Mouse (Mus musculus) left cerebral cortex, postnatal 36 days (tissue): ENCODE data around the gene Nfia. TPM values are rescaled to one million over a fixed set of nuclear protein-coding genes. Genes with fewer than 3 reads are reported as not detected.

Experiments
- DNase-seq, 2 experiments: peaks; one replicate each; pipeline ENCODE4 v3.0.0; 2021 to 2022; ENCODE audit warnings: low spot score in 2 of 2, mixed read lengths in 1 of 2
- intact Hi-C: fragments of 180-260 bp; cut with DNase I; formaldehyde crosslinking; loops from one replicate; pipeline ENCODE4 v1.15.1; 2025
- total RNA-seq, 2 experiments: library from RNA; stranded (reverse); gene quantifications; 2 replicates each; pipeline ENCODE4 v1.2.3; 2021

The Nfia gene
- total RNA-seq, 2 experiments from 2014 or later: 62.9 to 75.3 TPM

DNA sequence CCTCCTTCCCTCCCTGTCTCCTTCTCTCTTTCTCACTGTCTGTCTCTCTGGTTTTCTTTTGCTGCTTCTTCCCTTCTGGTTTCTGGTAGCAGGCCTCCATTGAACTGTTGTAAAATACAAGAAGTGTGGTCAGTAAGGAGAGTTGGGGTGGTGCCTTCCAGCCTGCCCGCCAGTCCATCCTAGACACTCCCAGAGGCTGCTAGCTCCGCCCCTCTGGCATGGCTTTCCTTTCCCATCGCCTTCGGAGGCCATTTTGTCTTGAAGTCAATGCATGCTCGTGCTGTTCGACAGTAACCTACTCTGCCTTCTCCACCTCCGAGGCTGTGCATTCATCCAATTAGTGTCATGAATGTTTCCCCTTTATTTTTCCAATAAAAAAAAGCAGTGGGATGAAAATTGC lies 343.5 kb downstream of the Nfia start:
- intact Hi-C loops: loop anchor here (10.0 kb wide), 1 partner anchor 129 kb away; no protein-coding TSS in a partner anchor
- no peak for DNase-seq

DNA sequence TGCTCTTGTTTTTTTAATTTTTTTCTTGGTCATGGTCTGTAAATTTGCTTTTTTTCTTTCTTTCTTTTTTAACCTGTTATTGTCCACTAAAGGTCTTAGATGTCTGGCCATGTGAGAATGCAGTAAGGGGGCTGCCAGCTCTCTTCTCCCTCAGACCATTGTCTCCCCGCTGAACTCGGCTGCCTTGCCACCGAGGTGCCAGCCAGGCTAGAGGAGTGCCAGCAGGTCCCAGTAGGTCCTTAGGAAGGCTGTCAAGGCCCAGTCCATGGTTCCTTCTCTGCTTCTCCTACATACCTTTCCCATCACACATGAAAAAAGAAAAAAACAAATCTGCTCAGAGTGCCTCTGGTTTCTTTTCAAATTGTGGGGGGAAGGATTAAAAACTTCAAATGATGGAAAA lies 345.6 kb downstream of the Nfia start:
- intact Hi-C loops: loop anchor here (10.0 kb wide), 1 partner anchor 127 kb away; no protein-coding TSS in a partner anchor
- DNase-seq: no peak

DNA sequence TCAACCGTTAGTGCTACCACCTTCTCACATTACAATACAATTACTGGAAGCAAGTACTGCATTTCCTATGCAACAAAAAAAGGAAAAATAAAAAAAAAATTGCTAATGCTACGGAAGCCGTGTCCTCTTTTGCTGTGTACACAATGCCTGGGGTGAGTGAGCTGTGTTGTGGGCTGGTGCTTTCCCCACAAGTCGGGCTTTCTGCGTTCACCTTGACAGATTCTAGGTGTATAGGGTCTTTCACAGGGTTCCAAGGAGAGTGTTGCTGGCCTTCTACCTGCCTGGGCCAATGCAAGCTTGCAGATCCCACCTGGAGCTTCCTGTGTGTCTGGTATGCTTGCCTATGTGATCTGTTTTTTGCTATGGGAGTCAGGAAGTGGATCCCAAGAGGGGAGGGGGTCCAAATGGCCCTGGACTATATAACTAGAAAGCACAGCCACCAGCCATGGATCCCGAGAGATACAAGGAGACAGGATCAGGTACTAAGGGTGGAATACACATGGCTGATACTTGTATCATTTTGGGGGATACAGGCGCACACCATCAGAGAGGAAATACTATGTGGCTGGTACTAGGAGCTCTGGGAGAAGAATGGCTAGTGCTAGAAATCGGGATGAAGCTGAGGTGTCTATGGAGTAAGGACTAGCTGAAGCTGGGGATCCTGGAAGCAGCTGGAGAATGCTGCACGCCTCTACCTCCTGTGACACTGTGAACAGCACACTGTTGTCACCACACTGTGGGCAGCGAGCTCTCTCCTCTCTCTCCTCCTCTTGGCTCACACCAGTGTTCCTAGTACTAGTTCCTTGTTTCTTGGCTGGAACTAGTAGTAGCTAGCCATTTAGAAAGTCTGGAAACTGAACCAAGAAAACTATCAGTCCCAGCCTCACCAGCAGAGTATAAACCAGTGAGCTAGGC lies 346.5 kb downstream of the Nfia start:
- no peak for DNase-seq
- intact Hi-C loops: loop anchor here (10.0 kb wide), 1 partner anchor 126 kb away; no protein-coding TSS in a partner anchor

DNA sequence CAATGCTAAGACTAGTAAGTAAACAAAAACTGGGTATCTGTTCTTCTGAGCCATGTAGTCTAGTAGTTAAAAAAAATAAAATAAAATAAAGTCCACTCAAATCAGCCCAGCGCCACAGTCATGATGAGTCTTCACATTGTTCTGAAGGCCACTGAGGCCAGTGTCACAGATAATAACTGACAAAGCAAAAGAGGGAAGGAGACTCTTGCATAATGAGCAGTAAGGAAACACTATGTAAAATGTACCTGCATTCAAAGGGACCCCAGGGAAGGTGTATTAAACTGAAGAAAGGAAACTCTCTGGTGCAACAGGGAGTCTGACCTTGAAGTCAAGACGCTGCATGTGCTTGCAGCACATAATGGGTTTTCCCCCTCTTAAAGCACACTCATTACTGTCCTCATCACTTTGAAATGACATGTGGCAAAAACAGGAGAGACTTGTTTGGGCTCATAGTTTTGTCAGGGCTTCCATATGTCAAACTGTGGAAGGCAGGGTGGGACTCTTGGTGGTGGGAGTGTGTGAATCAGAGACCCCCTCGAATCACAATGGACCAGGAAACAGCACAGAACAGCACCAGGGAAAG lies 347.5 kb downstream of the Nfia start:
- no peak for DNase-seq
- intact Hi-C loops: loop anchor here (10.0 kb wide), 1 partner anchor 125 kb away; no protein-coding TSS in a partner anchor

DNA sequence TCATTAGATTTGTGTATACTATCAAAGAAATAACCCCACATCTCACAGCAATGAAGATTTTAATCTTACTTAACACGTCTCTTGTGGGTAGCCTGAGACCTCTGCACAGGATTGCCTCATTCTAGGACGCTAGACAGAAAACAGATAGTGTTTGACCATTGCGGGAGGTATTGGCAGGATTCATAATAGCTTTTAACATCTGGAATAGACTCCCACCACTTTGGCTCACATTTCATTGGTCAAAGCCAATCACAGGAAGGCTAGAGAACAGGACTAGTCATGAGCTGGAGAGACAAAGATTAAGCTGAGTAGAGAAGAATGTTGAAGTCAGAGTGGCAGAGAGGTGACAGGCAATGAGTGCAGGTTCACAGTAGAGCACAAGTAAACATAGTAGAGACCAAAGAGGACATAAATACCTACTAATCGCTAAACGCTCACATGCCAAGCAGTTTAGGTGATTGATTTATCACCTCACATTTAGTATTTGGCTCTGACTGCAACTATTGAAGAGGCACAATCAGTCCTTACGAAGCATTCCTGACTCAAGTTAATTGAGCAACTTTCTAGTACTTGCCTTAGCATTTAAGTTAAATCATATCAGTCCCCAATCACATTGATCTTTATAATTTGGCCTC lies 348.3 kb downstream of the Nfia start:
- no peak for DNase-seq
- intact Hi-C loops: no loop called here

DNA sequence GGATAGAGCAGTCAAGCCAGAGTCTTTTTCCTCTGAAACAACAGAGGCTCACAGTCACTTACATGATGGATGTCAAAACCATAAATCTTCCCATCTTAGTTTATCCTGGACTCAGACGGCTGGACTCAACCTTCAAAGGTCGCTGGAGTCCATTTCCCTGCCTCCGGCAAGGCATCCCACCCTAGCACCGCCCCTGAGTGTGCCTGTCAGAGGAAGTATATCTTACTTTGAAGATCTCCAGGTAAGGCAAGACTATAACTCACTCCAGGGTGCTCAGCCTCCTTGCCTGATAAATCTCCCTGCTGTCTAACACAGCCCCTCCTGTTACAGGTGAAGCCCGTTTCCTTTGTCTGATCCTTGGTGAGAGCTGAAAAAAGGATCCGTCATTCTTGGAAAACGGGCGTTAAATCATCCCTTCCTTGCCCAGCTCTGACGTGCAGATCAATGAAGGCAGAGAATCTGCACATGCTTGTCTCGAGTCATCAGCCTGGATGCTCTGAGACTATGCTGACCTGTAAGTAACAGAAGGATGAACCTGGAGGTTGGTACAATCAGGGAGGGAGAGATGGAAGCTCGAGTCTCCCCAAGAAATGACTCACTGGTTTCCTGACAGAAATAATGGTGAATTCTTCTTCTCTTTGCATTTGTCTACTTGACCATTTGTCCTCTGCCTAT lies 353.6 kb downstream of the Nfia start:
- intact Hi-C loops: no loop called here
- DNase-seq: no peak

DNA sequence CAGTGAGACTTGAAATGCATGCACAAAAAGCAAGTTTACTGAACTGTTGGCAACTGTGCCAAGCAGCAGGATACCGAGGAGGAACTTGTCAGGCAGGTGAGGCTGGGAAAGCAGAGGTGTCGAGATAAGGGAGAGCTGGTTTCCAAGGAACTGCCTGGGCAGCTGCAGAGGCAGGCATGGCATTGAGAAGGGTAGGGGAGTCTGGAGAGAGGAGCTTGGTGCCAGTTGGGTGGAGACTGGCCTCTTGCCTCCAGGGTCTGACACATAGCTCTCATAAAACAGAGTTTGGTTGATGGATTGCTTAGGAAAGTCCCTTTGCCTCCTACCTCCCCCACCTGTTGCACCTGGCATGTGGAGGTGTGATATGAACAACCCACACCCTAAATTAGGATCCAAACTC lies 358.3 kb downstream of the Nfia start:
- intact Hi-C loops: no loop called here
- DNase-seq: no peak

DNA sequence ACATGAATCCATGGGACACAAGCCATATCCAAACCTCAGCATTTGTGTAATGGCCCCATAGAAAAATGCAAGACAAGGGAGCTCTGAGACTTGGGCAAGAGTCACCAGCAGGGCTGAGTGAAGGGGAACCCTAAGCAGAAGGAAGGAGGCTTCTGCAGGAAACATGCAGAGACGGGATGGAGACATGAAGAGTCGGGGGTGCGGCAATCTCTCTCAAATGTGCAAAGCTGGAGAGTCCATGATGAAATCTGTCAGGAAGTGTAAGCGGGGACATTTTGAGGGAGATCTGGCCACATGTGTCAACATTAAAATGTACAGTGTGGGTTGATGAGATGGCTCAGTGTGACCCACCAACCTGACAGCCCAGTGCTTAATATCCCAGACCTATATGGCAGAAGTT lies 361.5 kb downstream of the Nfia start:
- intact Hi-C loops: no loop called here
- no peak for DNase-seq

DNA sequence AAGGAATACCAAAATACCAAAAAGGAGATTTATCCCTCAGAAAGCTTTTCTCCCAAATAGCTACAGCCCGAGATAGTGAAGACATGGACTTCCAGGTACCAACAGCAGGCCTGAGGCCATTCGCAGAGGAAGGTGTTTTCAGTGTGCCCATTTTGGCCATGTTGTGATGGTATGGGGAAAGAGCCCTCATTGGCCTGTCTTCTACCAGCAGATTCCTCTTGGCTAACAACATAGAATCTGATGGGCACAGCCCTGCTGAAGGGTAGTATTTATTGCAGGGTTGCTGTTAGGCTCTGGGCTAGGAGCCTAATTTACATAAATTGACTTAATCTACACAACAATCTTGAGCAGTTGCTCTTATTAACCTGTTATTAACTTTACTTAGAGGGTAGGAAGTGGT lies 363.5 kb downstream of the Nfia start:
- DNase-seq: no peak
- intact Hi-C loops: no loop called here

DNA sequence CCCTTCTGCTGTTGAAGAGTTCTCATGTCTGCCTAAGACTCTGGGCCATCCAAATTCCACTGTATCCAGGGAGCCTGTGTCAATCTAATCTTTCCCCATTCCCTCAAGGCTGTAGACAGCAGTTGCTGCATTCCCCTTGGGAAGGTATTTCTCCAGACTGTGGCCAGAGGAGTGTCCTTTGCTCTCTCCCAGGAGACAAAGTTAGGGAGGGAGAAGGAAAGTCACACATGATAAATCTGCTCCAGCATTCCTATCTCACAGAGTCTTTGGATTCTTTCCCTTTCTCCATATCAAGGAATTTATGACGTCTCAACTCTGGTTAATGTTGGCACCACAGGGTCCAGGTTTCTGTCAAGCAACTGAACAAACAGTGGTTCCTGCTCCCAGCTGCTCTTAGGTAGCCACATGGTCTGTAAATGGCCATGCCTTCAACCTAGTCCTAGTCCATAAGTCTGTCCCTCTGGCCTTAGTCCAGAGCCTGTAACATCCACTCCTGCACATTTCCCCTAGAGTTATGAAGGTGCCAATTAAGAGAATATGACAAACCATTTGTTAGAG lies 370.4 kb downstream of the Nfia start:
- no peak for DNase-seq
- intact Hi-C loops: no loop called here

DNA sequence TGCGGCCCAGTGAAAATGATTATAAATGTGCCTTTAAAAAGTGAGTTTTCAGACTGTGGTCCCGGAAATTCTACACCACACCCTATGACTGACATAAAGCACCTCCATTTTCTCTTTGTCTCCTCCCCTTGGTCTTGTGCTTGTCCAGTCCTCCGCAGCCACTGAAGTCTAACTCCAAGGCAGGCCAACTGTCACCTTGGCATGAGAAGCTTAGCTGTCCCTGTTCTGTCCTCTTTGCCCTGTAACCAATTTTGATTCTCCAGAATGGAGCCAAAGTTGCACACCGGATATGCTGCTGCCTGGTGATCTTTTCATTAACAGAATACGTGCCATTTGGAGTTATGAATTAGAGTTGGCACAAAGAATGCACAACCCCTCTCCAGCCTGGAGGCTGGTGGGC lies 378.0 kb downstream of the Nfia start:
- DNase-seq: no peak
- intact Hi-C loops: no loop called here

DNA sequence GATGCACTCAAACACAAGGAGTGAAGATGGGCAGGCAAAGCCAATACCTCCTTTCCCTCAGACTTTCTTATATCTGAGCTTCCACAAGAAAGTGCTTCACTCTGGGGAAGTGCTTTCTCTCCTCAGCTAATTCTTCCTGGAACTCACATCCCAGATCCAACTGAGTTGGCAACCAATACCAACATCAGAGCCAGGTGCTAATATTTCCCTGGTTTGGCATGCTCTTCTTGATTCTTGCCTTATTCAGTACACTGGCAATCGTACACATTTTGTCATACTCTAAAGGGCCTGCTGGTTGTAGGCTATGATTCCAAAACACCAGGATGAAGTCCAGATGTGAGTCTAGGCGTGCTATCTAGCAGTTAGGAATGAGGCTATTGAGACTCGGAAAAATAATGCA lies 385.4 kb downstream of the Nfia start:
- intact Hi-C loops: no loop called here
- DNase-seq: no peak

DNA sequence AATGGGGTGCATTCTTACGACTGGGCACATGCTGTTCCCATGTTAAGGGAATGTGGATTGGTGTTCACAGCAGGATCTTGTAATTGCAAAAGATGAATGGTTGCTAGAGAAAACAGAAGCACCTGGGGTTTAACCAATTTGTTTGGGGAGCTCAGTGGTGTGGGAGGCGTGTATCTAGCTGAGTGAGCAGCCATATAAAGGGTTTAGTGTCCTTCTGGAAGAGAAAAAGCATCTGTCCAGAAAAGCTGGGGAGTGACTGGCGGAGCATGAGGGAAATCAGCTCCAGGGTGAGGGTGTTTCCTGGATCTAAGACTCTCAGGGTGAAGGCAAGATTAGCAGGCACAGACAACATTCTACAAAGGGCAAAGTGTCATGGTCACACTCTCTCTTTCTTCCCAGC lies 393.8 kb downstream of the Nfia start:
- no peak for DNase-seq
- intact Hi-C loops: no loop called here

Other genes with a start within 250 kb of the Nfia start
- gene E130114P18Rik, start 5.3 kb downstream of the Nfia start, total RNA-seq: 1 to 10 TPM; 5.0 to 5.9 TPM